8 mouse cellular contexts compared by ENCODE assay signal in genomic region chr9:107768851-107769250, GRCm38 (mm10). TPM values are rescaled to one million over a fixed set of nuclear protein-coding genes. Genes with fewer than 3 reads are reported as not detected.
DNase-seq lines count a peak whose midpoint lies in the region; ATAC-seq and TF ChIP-seq lines count a peak whose summit lies in the region.

No protein-coding gene starts in this region.

- no peak for DNase-seq in gastrocnemius, adult 2 months
- DNase-seq in gastrocnemius, adult 8-10 months (ENCODE audit: low spot score in 2 of 2): no peak
- DNase-seq in induced T-regulatory cell, adult 2 months (ENCODE audit: low read depth): peak; percentile 11
- DNase-seq in layer of hippocampus, adult 9-10 months (ENCODE audit: low spot score): no peak
- DNase-seq in cerebellum, adult 8-10 months: no peak
- no peak for DNase-seq in embryo, embryonic 11 days

- no peak overlapping the region for H3K9ac ChIP-seq in embryonic facial prominence, embryonic 15.5 days
- H3K9ac ChIP-seq in midbrain, embryonic 12.5 days (replicated peaks): peak overlapping the region; percentile 99; the same call in 1 of the 2 replicates

- ATAC-seq in embryonic facial prominence, embryonic 15.5 days (ENCODE audit: insufficient number of reproducible peaks, low FRiP score, low TSS enrichment, low read depth): no peak
- ATAC-seq in midbrain, embryonic 12.5 days (ENCODE audit: low FRiP score, low read depth): no peak

- H3K9me3 ChIP-seq in embryonic facial prominence, embryonic 15.5 days (replicated peaks): no peaks in the 10 kb centered on the region
- H3K9me3 ChIP-seq in midbrain, embryonic 12.5 days: no peaks in the 10 kb centered on the region

- H3K27me3 ChIP-seq in embryonic facial prominence, embryonic 15.5 days: no peaks in the 10 kb centered on the region
- no peaks in the 10 kb centered on the region for H3K27me3 ChIP-seq in midbrain, embryonic 12.5 days

- TF ChIP-seq CTCF in gastrocnemius, adult 2 months (IDR thresholded peaks at IDR 0.05): no peak

- peaks cover 62% of the 10 kb centered on the region for H3K36me3 ChIP-seq in embryonic facial prominence, embryonic 15.5 days
- peaks cover 64% of the 10 kb centered on the region for H3K36me3 ChIP-seq in midbrain, embryonic 12.5 days

- H3K4me3 ChIP-seq in gastrocnemius, adult 2 months: peak overlapping the region; percentile 94
- H3K4me3 ChIP-seq in embryonic facial prominence, embryonic 15.5 days (replicated peaks): peak overlapping the region; percentile 91
- peak overlapping the region; percentile 74 for H3K4me3 ChIP-seq in midbrain, embryonic 12.5 days

- H3K4me2 ChIP-seq in embryonic facial prominence, embryonic 15.5 days (replicated peaks): peak overlapping the region; percentile 56; the same call in 1 of the 2 replicates
- peak overlapping the region; percentile 62 for H3K4me2 ChIP-seq in midbrain, embryonic 12.5 days (replicated peaks)

- intact Hi-C loops in gastrocnemius, adult 2 months (cut with DNase I): no loop called here

- peaks cover 12% of the 10 kb centered on the region for H3K4me1 ChIP-seq in embryonic facial prominence, embryonic 15.5 days
- peaks cover 14% of the 10 kb centered on the region for H3K4me1 ChIP-seq in midbrain, embryonic 12.5 days

- peak overlapping the region; percentile 99 for H3K27ac ChIP-seq in gastrocnemius, adult 2 months
- no peak overlapping the region for H3K27ac ChIP-seq in embryonic facial prominence, embryonic 15.5 days (replicated peaks)
- H3K27ac ChIP-seq in midbrain, embryonic 12.5 days (replicated peaks): no peak overlapping the region

- WGBS in embryonic facial prominence, embryonic 15.5 days: 80% methylated on average over 5 of the region's 5 CpGs
- WGBS in midbrain, embryonic 12.5 days: 87% methylated on average over 5 of the region's 5 CpGs

RNA-seq across cellular contexts. Expression of gene Rbm5, which starts 1.9 kb away (rescaled TPM):
- total RNA-seq in gastrocnemius, adult 2 months (2021): 10 to 100 TPM; 46.4 to 49.6 TPM
- total RNA-seq in gastrocnemius, adult 8-10 months (2022): 10 to 100 TPM; 21.0 to 34.8 (median 26.8) TPM
- 198 and 218 TPM in 2 replicates for polyA plus RNA-seq in embryonic facial prominence, embryonic 15.5 days (2015; fragmentation: Nextera tagmentation; extraction: Ambion mirVana)
- polyA plus RNA-seq in midbrain, embryonic 12.5 days (2016; fragmentation: Nextera tagmentation; extraction: Ambion mirVana): 266 and 271 TPM in 2 replicates

RNA-seq across cellular contexts. Expression of gene Sema3f, which starts 58.6 kb away (rescaled TPM):
- 1 to 10 TPM; 6.3 to 9.2 TPM for total RNA-seq in gastrocnemius, adult 2 months (2021)
- total RNA-seq in gastrocnemius, adult 8-10 months (2022): 1 to 10 TPM; 3.3 to 4.6 (median 4.3) TPM
- polyA plus RNA-seq in embryonic facial prominence, embryonic 15.5 days (2015; fragmentation: Nextera tagmentation; extraction: Ambion mirVana): 40.6 and 44.6 TPM in 2 replicates
- 30.6 and 33.7 TPM in 2 replicates for polyA plus RNA-seq in midbrain, embryonic 12.5 days (2016; fragmentation: Nextera tagmentation; extraction: Ambion mirVana)
